Mouse (Mus musculus) heart, adult 11 months (tissue): ENCODE results near the gene 0610012G03Rik.
"Not testable (repeated sequence)": the region's sequence is repeated elsewhere in the genome, so short reads cannot be mapped to it uniquely, and the experiment has no call there.

ENCODE experiments used
- DNase-seq: peaks from one replicate; pipeline ENCODE4 v3.0.0; 2022

0610012G03Rik gene

GRCm38 (mm10) chr16:31948345-31948774 lies at the start of gene 0610012G03Rik, which contains the start of gene Ncbp2:
Gene 0610012G03Rik, minus strand, starts transcription at chr16:31948494.
Gene Ncbp2, plus strand, starts transcription at chr16:31948513.
- peak; percentile 99 for DNase-seq

- DNase-seq = peak; percentile 7
These were observed 48.1 kb upstream of the 0610012G03Rik start for GRCm38 (mm10) chr16:31996371-31996770.

DNA sequence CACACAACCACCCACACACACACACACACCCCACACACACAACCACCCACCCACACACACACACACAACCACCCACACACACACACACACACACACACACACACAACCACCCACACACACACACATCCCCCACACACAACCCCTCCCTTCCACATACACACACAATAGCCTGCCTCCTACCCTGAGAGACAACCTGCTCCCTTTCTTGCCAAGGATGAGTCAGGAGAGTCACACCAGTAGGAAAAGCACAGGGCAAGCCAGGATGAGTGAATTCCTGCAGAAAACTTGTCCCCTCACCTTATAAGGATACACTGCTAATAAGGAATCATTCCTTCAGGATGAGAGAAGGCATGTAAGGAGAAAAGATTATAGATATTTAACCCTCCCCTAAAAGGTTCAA lies 45.7 kb upstream of the 0610012G03Rik start:
- DNase-seq = peak; percentile 69

DNA sequence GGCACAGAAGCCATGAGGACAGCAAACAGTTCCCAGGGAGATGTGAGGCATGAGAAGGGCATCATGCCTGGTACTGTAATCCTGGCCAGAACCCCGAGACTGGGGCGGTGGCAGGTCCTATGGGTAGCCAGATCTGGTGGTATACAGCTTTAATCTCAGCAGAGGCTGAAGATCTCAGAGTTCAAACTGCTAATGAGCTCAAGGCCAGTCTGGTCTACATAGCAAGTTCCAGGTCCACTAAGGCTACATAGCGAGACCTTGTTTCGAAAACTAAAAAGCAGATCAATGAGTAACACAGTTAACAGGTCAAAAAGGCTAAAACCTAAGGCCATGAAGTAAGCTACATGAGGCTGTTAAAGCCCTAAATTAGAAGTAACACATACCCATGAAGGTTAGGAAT lies 44.9 kb upstream of the 0610012G03Rik start:
- peak; percentile 57 for DNase-seq

- peak; percentile 27 for DNase-seq
These were observed 43.7 kb upstream of the 0610012G03Rik start for GRCm38 (mm10) chr16:31992039-31992438.

DNA sequence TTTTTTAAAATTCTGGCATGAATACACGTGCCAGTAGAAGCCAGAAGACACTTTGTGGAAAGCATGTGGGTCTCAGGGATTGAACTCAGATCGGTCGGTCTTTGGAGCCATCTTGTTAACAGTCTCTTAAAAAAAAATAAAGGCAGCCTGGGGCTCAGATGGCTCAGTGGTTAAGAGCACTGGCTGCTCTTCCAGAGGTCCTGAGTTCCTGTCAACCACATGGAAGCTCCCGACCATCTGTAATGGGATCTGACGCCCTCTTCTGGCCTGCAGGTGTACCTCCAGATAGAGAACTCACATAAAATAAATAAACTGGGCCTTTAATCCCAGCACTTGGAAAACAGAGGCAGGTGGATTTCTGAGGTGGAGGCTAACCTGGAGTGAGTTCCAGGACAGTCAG lies 32.7 kb upstream of the 0610012G03Rik start:
- peak; percentile 77 for DNase-seq

DNA sequence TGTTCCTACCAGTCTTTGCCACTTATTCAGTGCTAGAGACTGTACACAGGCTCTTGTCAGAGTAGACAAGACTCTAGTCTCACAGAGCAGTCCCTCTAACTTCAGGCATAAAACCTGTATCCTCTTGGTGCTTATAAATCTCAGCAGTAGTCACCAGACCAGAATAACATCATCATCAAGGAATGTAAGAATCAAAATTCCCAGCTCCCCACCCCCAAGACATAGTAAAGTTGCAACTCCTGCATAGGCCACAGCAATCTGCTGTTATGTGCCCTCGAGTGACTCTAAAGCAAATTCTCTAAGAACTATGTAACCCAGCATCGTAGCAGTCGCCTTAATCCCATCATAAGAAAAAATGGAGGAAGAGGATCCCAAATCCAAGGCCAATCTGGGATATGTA lies 31.2 kb upstream of the 0610012G03Rik start:
- DNase-seq = peak; percentile 72

DNA sequence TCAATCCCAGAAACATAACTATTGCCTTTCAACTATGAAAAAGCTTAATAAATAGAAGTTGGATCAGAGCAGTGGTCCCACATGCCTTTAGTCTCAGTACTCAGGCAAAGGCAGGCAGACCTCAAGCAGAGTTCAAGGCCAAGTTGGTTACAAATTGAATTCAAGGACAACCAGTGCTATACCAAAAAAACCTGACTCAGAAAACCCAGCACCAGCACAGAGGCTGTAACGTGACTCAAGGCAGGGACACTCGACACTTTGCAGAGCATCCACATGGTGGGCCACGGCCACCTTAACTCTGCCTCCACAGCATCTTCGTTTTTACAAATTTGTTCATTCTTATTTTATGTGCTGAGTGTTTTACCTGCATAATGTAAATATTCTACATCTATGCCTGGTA lies 27.0 kb upstream of the 0610012G03Rik start:
- peak; percentile 58 for DNase-seq

DNA sequence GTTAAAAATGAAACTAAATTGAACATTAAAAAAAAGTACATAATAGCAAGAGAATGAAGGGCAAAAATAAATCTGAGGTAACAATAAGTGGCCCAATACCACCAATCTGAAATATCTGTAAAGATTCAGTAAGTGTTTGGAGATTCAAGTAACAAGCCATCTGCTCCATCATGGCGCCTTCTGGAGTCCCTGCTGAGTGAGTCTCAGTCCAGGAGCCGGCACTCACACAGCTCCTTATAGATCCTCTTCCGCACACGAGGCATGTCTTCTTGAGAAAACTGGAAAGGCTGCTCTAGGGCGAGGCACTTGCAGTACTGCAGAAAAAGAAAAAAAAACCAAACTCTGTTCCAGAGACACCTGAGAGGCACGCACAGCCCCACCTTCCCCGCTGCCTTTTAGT lies 14.9 kb upstream of the 0610012G03Rik start:
- DNase-seq = no peak

- no peak for DNase-seq
These were observed 385 bp downstream of the 0610012G03Rik start for GRCm38 (mm10) chr16:31947901-31948316.

GRCm38 (mm10) chr16:31947333-31947732 lies 961 bp downstream of the 0610012G03Rik start:
- DNase-seq = no peak

- not testable (repeated sequence) for DNase-seq
These were observed 2.3 kb downstream of the 0610012G03Rik start for GRCm38 (mm10) chr16:31945986-31946385.

DNA sequence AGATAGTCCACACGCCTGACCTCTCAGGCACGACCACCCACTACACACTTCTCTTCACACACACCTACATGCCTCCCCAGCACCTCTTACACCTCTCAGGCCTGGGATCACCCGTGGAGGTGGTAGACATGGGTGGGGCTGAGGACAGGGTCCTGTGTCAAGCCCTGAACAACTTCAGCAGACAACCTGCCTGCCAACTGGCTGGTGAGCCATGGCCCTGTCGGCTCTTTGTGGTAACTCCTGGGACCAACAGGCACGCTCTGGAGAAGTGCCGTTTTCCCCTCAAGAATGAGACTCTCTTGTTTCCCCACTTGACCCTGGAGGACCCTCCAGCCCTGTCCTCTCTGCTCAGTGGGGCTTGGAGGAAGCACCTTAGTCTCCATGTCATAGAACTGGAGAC lies 2.9 kb downstream of the 0610012G03Rik start:
- DNase-seq = peak; percentile 91

- peak; percentile 92 for DNase-seq
These were observed 3.5 kb downstream of the 0610012G03Rik start for GRCm38 (mm10) chr16:31944698-31945255.

GRCm38 (mm10) chr16:31943980-31944379 lies 4.3 kb downstream of the 0610012G03Rik start:
- DNase-seq = peak; percentile 96

DNA sequence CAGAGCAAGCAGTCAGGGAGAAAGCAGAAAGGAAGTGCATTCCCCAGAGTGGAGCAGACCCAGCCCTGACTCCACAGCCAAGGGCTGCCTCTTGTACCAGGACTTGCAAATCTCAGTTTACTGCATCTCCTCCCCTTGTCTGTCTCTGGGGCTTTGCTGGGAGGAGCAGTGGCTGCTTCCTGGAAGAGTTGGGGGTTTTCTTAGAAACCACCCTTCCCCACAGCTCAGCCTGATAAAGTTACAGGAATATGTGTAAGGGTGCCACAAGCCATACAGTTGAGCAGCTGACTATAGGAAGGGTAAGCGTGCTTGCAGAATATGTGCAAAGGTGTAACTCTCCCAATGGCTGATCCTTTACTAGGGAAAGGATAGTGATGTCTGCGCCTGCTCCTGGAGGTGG lies 7.7 kb downstream of the 0610012G03Rik start:
- DNase-seq = no peak

DNA sequence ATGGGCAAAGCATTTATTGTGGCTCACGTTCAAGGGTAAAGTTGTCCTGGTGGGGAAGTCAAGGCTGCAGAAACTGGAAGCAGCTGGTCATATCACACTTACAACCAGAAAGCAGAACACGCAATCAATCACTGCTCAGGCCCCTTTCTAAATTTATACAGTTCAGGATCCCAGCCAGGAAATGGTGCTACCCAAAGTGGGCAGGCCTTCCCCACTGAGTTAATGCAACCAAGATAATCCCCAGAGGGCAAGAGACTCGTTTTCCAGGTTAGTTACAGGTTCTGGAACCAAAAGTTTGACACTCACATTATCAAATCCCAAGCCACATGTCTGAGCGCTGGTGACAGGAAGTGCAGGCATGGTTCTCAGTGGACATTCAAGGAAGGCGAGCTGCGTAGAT lies 9.4 kb downstream of the 0610012G03Rik start:
- DNase-seq = peak; percentile 93

- no peak for DNase-seq
These were observed 11.7 kb downstream of the 0610012G03Rik start for GRCm38 (mm10) chr16:31936568-31936967.

DNA sequence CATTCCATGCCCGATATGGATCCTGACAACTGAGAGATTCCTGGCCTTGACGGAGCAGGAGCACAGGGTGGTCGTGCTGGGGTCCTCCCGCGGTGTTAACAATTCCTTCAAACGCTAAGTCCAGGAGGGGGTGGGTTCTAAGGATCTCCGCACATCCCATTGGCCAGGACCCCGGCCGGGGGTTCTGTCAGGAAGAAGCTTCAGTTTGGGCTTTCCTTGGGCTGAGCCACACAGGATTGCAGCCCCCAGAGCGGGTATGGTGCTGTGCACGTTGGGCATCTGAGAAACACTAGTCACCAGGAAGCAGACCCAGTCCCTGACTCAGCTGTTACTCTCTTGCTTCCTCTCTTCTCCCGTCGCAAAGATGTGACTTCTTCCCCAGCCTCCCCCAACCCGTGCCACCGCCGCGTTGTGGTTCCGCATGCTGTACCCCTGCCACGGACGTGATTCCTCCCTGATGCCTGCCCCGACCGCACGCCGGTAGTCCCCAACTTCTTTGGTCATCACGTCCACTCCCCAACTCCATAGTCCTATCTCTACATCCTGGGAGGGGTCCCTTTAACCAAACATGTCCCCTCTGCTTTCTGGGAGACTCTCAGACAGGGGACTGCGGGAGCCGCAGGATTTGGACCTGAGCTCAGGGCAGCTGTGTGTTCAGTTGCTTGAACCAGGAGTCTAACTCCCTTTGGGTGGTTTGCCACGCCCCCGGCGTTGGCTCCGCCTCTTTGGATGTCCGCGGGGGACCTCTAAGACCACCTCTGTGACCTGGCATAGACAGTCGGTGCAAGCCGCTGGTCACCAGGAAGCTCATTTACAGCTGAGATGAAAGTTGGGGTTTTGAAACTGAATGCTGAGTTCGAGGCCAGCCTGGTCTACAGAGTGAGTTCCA lies 13.0 kb downstream of the 0610012G03Rik start:
- peak; percentile 96 for DNase-seq

DNA sequence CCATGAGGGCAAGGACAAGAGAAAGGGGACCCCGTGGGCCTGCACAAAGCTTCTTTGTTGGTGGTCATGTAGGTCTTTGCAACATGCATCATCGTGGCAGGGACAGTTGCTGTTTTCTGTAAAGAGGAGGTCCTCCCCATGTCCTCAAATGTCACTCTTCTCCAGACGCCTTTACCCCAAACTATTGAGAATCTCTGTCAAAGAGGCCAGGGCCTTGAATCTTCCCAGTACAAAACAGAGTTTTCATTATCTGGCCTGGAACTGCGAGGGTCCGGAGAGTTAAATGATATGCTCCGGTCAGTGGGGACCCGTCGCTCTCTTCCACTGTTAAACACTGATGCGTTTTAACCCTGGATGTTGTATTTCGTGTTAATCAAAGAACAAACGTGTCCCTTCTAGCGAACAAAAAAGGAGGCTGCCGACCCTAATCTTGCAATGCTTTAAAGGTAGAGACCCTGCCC lies 13.7 kb downstream of the 0610012G03Rik start:
- DNase-seq = peak; percentile 91

DNA sequence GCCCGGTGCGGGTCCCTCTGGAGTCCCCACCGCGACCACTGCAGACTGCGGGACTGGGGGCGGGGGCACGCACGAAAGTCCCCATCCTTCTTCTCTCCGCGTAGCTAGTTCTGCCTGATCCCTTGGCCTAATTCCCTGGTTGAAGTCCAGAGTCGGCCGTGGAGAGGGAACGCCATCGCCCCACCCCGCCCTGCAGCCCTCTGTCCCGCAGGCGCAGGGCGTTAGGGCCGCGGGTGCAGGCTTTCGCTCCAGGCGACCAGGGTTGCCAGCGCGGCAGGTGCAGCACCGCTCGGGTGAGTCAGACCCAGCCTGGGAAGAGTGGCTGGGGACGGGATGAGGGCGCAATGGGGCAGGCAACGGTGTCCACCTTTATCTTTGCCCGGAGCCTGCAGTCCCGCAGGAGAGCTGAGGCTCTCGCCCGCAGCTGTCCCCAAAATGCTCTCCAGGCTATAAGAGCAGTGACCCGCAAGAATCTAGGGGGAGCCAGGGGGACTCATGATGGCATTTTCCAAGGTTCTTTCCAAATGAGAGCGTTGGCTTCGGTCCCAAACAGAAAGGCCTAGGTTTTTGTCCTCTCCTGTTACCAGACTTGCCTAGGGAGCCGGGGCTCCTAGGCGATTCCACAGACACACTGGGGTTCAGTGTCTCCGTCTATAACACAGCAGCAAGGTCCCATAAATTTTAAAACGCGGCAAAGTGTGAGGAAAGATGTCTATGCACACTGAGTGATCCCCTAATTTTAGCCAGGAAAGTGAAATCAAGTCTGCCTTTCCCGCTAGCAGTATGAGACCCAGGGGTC lies 14.3 kb downstream of the 0610012G03Rik start, which contains the start of gene Pigz:
Pigz (plus strand) TSS at position 101 of the 799 bp plus-strand sequence.
- DNase-seq = peak; percentile 97

DNA sequence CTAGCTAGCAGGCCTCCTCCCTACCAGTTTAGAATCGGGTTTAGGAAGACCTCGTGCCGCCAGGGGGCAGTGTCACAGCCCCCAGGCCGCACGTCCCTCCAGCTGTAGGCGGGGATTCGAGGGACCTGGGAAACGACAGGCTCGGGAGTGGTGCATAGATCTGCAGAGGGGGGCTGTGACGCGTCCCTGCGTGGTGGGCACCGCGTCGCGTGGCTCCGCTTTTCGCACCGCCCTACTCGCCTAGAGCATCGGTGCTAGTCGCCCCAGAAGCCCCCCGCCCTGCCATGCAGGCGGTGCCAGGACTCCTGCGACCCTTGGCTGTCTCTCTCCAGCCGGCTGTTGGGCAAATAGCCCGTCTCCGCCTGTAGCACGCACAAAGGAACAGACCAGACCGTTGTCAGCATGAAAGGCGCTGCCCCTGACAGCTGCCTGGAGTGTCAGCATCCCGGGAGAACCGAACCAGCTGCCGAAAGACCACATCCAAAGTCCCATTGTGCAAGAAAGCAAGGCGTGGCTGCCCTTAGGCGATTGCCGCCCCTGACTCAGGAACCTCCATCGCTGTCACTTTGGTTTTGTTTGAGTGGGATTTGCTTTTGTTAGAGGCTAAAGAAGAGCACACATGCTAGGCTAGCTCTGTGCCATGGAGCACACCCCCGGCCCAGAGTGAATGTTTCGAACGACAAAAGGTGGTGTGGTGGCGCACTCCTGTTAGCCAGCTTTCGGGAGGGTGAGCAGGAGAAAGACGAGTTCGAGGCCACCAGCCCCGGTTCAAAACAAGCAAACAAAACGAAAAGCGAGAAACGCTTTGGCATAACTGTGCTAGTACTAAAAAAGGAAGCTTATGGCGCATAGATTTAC lies 15.2 kb downstream of the 0610012G03Rik start:
- peak; percentile 99 for DNase-seq
